Mouse (Mus musculus) intestine, postnatal 0 days (tissue): Measurements from ENCODE around the gene Ncam2. TPM values are rescaled to one million over a fixed set of nuclear protein-coding genes. Genes with fewer than 3 reads are reported as not detected.

ENCODE experiments used
- ATAC-seq: fragments of 200-750 bp; cut with Nextera tagmentation; 2 replicates; pipeline ENCODE4 v1.8.0; 2017; ENCODE audit warnings: mild to moderate bottlenecking, moderate TSS enrichment, moderate library complexity
- H3K27ac ChIP-seq: fragments of 300-500 bp; sonication (generic); 2 replicates; pipeline ENCODE4 v1.5.1; 2014; ENCODE audit warnings: mild to moderate bottlenecking, low read depth, low read length, moderate library complexity
- H3K27me3 ChIP-seq: fragments of 300-500 bp; sonication (generic); replicated peaks from 2 replicates; pipeline ENCODE4 v1.6.1; 2014; ENCODE audit warnings: low read length, mixed read lengths; ENCODE audit not compliant: control insufficient read depth, insufficient read depth
- H3K36me3 ChIP-seq: fragments of 300-500 bp; sonication (generic); 2 replicates; pipeline ENCODE4 v1.6.1; 2014; ENCODE audit warnings: mild to moderate bottlenecking, moderate library complexity; ENCODE audit not compliant: control insufficient read depth, insufficient read depth
- H3K4me1 ChIP-seq: fragments of 300-500 bp; sonication (generic); replicated peaks from 2 replicates; pipeline ENCODE4 v1.6.1; 2014; ENCODE audit warnings: antibody characterized with exemption, low read length, mixed read lengths; ENCODE audit not compliant: control insufficient read depth, insufficient read depth
- H3K4me2 ChIP-seq: fragments of 300-500 bp; sonication (generic); replicated peaks from 2 replicates; pipeline ENCODE4 v1.6.1; 2014; ENCODE audit warnings: low read depth, mild to moderate bottlenecking, moderate library complexity
- H3K4me3 ChIP-seq: fragments of 300-500 bp; sonication (generic); 2 replicates; pipeline ENCODE4 v1.5.1; 2014; ENCODE audit warnings: low read depth, low read length
- H3K9ac ChIP-seq: fragments of 300-500 bp; sonication (generic); 2 replicates; pipeline ENCODE4 v1.6.1; 2014; ENCODE audit warnings: mild to moderate bottlenecking, low read depth, low read length
- H3K9me3 ChIP-seq: fragments of 300-500 bp; sonication (generic); 2 replicates; pipeline ENCODE4 v1.6.1; 2016; ENCODE audit warnings: mixed run types; ENCODE audit not compliant: control insufficient read depth
- CTCF ChIP-seq: sonication (generic); IDR thresholded peaks from 2 replicates; pipeline ENCODE4 v1.5.1; 2016; ENCODE audit warnings: low read depth, mild to moderate bottlenecking, control low read depth, antibody characterized with exemption, moderate library complexity
- WGBS: fragments of 180-500 bp; shearing (Covaris S2); extraction: QIAGEN DNeasy Blood & Tissue Kit; methylation state at CpG from one replicate; pipeline ENCODE4 v1.1.7; 2014; 5-methylcytosine and 5-hydroxymethylcytosine counted together
- polyA plus RNA-seq: library from polyadenylated mRNA; unstranded; fragments of >200 nt; fragmentation: Nextera tagmentation; extraction: Ambion mirVana; gene quantifications from 2 replicates; pipeline ENCODE4 v1.2.1, GENCODE M21; 2015

Gene Ncam2
- polyA plus RNA-seq, 1 experiment from 2014 or later: 1.7 TPM

DNA sequence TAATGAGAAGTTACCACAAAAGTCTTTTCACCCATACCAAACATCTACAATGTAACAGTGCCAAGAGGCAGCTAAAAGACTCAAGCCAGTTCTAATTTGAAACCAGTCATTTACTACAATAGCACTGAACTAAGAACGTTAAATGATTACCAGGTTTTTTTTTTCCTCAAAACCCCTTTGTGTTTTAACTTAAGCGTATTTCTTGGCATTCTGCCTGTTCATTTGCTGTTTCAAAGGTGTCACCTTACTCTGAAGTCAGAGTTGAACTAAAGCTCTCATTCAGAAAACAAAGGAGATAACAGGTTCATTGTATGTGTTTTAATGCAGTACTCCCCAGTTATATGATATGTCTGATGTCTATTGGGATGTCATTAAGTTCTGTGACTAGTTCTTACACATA lies 295.6 kb downstream of the Ncam2 start:
- Histone ChIP-seq H3K4me2 (no peak overlapping the region), H3K4me3 (no peak overlapping the region), H3K9me3 (no peaks in the 10 kb centered on the region), H3K9ac (no peak overlapping the region), H3K36me3 (no peaks in the 10 kb centered on the region), H3K27me3 (no peaks in the 10 kb centered on the region), H3K27ac (no peak overlapping the region), H3K4me1 (no peaks in the 10 kb centered on the region)
- 74% methylated on average over 2 of the region's 2 CpGs for WGBS
- no peak for ATAC-seq
- TF ChIP-seq CTCF: no peak

DNA sequence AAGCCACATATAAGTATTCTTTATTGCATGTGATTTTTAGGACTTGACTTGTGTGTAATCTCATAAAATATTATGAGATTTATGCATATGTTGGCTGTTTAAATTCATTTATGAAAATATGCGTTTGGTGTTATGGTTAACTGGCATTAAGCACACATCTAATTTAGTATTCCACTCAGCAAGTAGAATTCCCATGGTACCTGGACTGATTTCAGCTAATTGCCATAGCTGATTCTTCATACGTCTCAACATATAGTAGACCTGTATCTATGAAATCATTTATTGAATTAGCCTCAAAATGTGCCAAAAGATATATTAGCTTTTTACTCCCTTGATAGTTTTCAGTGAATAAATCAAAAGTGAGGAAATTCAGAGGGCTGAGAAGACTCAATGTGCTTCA lies 302.1 kb downstream of the Ncam2 start:
- H3K4me2 ChIP-seq: no peak overlapping the region
- no peak for ATAC-seq
- TF ChIP-seq CTCF: no peak
- no peak overlapping the region for H3K9ac ChIP-seq
- H3K4me3 ChIP-seq: no peak overlapping the region
- no peak overlapping the region for H3K27ac ChIP-seq
- H3K4me1 ChIP-seq: no peaks in the 10 kb centered on the region
- WGBS: 79% methylated on average over 2 of the region's 2 CpGs
- no peaks in the 10 kb centered on the region for H3K36me3 ChIP-seq
- no peaks in the 10 kb centered on the region for H3K27me3 ChIP-seq
- H3K9me3 ChIP-seq: no peaks in the 10 kb centered on the region

DNA sequence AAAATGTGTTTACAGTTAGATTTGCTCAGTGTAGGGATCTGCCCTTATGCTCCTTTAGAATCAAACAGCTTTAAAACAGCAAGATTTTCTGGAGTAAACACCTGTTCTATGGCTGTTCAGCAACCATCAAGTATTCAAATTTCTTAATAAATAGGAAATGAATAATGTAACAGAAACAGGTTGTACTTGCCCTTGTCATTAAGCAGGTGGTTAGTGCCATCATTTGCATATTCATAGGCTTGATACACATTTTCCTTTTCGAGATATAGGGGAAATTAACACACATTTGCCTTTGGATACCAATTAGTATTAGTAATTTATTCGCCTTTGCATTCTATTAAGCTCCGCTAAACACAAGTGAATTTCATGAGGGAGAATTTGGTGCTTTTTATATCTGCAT lies 335.7 kb downstream of the Ncam2 start:
- 77% methylated on average over 3 of the region's 3 CpGs for whole genome bisulfite sequencing
- ATAC-seq: no peak
- Histone ChIP-seq H3K9me3 (no peaks in the 10 kb centered on the region), H3K27me3 (no peaks in the 10 kb centered on the region), H3K4me2 (no peak overlapping the region), H3K27ac (no peak overlapping the region), H3K9ac (no peak overlapping the region), H3K4me1 (no peaks in the 10 kb centered on the region), H3K4me3 (no peak overlapping the region), H3K36me3 (no peaks in the 10 kb centered on the region)
- TF ChIP-seq CTCF: no peak

DNA sequence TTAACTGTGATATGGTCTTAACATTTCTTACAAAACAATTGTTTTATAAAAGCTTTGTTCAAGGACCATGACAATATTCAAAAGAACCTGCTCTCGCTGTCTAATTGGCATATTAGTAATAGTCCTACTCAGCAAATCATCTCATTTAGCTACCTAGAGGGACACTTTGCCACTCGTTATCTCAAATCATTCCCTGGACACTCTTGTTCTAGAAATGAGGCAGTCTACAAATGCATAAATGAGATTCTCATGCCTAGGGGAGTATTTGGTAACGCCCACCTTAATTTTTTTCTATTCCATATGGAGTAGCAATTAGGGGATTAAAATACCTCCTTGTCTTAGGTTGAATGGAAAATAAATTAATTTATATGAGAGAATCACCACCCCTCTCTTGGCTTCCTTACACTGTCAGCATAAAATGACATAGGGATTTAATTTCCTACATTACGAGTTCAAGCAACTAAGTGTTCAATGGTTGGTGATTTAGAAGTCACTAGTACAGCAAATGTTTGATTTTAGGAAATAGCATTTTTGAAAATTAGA lies 387.1 kb downstream of the Ncam2 start:
- ATAC-seq: no peak
- Histone ChIP-seq H3K27me3 (no peaks in the 10 kb centered on the region), H3K4me1 (no peaks in the 10 kb centered on the region), H3K4me3 (no peak overlapping the region), H3K9ac (no peak overlapping the region), H3K9me3 (no peaks in the 10 kb centered on the region), H3K27ac (no peak overlapping the region), H3K4me2 (no peak overlapping the region), H3K36me3 (no peaks in the 10 kb centered on the region)
- WGBS: 86% methylated on average over 4 of the region's 4 CpGs
- TF ChIP-seq CTCF: no peak

DNA sequence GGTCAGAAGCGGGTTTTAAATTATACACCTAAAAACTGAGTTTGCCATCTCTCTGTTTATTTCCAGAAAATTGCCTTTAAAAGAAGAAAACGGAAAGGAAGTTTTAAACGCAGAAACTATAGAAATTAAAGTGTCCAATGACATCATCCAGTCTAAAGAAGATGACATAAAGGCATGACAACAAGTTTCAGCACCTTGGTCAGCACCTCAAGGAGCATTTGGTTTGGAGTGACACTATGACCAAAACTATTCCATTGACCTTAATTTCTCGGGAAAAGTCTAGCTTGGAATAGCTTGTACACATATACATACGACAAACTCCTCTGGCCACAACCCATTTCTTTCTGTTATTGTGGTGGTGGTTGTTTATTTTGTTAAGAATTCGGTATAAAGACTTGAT lies 422.8 kb downstream of the Ncam2 start:
- H3K9ac ChIP-seq: no peak overlapping the region
- no peak overlapping the region for H3K27ac ChIP-seq
- H3K27me3 ChIP-seq: no peaks in the 10 kb centered on the region
- H3K9me3 ChIP-seq: no peaks in the 10 kb centered on the region
- no peak for TF ChIP-seq CTCF
- H3K4me2 ChIP-seq: no peak overlapping the region
- no peaks in the 10 kb centered on the region for H3K4me1 ChIP-seq
- H3K4me3 ChIP-seq: no peak overlapping the region
- no peaks in the 10 kb centered on the region for H3K36me3 ChIP-seq
- 46% methylated on average over 6 of the region's 6 CpGs for WGBS
- ATAC-seq: no peak

DNA sequence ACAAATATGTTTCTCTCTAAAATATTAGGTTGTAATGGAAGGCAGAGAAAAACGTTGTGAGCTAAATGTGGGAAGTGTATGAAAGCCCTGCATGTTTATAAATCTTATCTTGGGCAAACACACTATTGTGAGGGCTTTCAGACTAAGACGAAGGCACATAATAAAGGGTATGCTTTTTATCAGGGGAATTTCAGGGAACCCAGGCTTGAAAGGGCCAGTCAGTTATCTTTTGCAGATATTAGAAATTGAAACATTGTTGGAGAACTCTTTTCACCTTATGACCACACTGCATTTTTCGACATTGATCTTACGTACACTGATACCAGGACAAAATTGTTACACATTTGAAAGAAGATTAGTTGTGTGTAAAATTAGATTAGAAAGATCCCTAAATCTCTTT lies 423.3 kb downstream of the Ncam2 start:
- no peaks in the 10 kb centered on the region for H3K36me3 ChIP-seq
- H3K4me3 ChIP-seq: no peak overlapping the region
- no peak overlapping the region for H3K9ac ChIP-seq
- no peak overlapping the region for H3K27ac ChIP-seq
- H3K4me1 ChIP-seq: no peaks in the 10 kb centered on the region
- H3K4me2 ChIP-seq: no peak overlapping the region
- TF ChIP-seq CTCF: no peak
- ATAC-seq: no peak
- H3K27me3 ChIP-seq: no peaks in the 10 kb centered on the region
- H3K9me3 ChIP-seq: no peaks in the 10 kb centered on the region
- 46% methylated on average over 4 of the region's 4 CpGs for WGBS

DNA sequence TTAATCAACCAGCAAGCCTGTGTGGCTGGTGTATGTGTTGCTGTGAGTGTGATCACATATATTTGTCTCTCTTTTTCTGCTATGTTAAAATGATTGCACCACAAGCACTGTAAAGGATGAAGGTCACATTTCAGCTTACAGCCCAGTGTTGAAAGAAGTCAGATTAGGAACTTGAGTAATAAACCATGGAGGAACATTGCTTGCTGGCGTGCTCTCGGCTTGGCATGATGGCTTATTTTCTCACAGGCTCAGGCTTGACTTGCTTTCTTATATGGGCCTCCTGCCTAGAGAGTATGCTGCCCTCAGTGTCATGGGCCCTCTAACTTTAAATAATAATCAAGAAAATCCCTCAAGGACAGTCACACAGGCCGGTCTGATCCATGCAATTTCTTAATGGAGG lies 449.8 kb downstream of the Ncam2 start:
- Histone ChIP-seq H3K4me1 (no peaks in the 10 kb centered on the region), H3K4me3 (no peak overlapping the region), H3K27ac (no peak overlapping the region), H3K9ac (no peak overlapping the region), H3K4me2 (no peak overlapping the region), H3K9me3 (no peaks in the 10 kb centered on the region), H3K36me3 (no peaks in the 10 kb centered on the region), H3K27me3 (no peaks in the 10 kb centered on the region)
- WGBS: 80% methylated on average over 3 of the region's 3 CpGs
- no peak for ATAC-seq
- TF ChIP-seq CTCF: no peak
